Mouse (Mus musculus): ENCODE measurements around the gene Itgb5.
A peak's percentile ranks its signal among the peaks of the same experiment; 100 is the strongest.

The Itgb5 gene

DNA sequence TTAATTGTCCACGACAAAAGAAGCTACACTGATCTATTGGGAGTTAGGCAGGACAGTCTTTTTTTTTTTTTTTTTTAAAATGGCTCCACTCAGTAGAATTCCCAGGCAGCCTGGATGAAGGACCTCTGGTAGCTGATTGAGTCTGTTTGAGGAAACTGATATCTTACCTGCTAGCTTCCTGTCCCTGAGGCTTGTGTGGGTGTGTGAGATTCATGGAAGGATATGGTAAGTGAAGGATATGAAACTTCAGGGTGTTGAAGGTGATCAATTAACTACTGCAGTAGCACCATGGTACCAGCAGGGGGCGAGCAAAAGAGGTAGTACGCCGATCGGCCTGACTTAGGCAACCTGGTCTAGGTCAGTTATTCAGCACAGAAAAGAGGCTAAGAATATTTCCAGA is 166.6 kb downstream of the Itgb5 start:
- DNase-seq: peak; percentile 73

DNA sequence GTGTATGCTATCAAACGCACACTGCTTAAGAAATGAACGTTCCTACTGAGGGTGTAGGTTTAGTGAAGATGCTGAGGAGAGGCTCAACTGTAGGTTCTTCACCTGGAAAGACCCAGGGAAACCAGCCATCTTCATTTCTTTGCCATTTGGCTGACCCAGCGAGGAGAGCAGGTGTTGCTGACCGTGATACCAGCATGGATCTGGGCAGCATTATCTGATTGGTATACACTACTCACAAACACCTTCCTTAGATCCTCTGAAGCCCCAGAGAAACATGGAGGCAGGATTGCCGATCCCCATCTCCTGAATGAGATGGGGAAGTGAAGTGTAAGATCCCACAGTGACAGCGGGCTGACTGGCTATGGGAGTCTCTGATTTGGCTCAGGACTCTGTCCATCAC is 168.5 kb downstream of the Itgb5 start:
- DNase-seq: no peak

Data from thymus, postnatal 14 days (tissue).